Mouse (Mus musculus) hindbrain, embryonic 11.5 days (tissue): ENCODE results near the gene Slc25a42. TPM values are rescaled to one million over a fixed set of nuclear protein-coding genes. Genes with fewer than 3 reads are reported as not detected.

Source experiments
- ATAC-seq: fragments of 200-750 bp; cut with Nextera tagmentation; 2 replicates; pipeline ENCODE4 v1.8.0; 2017; ENCODE audit warnings: mild to moderate bottlenecking, moderate TSS enrichment, moderate library complexity; ENCODE audit not compliant: low FRiP score
- DNase-seq: peaks from one replicate; pipeline ENCODE4 v3.0.0-alpha.2; 2015; ENCODE audit warnings: low spot score
- H3K27ac ChIP-seq: fragments of 300-500 bp; sonication (generic); 2 replicates; pipeline ENCODE4 v1.5.1; 2014; ENCODE audit warnings: mild to moderate bottlenecking, low read depth, low read length
- H3K27me3 ChIP-seq: fragments of 300-500 bp; sonication (generic); 2 replicates; pipeline ENCODE4 v1.6.1; 2014; ENCODE audit warnings: mild to moderate bottlenecking, low read length, moderate library complexity, mixed read lengths; ENCODE audit not compliant: control insufficient read depth, insufficient read depth
- H3K36me3 ChIP-seq: fragments of 300-500 bp; sonication (generic); 2 replicates; pipeline ENCODE4 v1.6.1; 2014; ENCODE audit warnings: mild to moderate bottlenecking, low read length, moderate library complexity, mixed read lengths; ENCODE audit not compliant: control insufficient read depth, insufficient read depth
- H3K4me1 ChIP-seq: fragments of 300-500 bp; sonication (generic); replicated peaks from 2 replicates; pipeline ENCODE4 v1.6.1; 2014; ENCODE audit warnings: low read length, mixed read lengths; ENCODE audit not compliant: control insufficient read depth, insufficient read depth
- H3K4me2 ChIP-seq: fragments of 300-500 bp; sonication (generic); replicated peaks from 2 replicates; pipeline ENCODE4 v1.6.1; 2014; ENCODE audit warnings: mild to moderate bottlenecking, low read depth, low read length
- H3K4me3 ChIP-seq: fragments of 300-500 bp; sonication (generic); 2 replicates; pipeline ENCODE4 v1.5.1; 2014; ENCODE audit warnings: low read depth, low read length
- H3K9ac ChIP-seq: fragments of 300-500 bp; sonication (generic); 2 replicates; pipeline ENCODE4 v1.6.1; 2014; ENCODE audit warnings: low read depth, low read length
- H3K9me3 ChIP-seq: fragments of 300-500 bp; sonication (generic); 2 replicates; pipeline ENCODE4 v1.6.1; 2016; ENCODE audit warnings: low read length; ENCODE audit not compliant: control insufficient read depth
- WGBS: fragments of 180-500 bp; shearing (Covaris S2); extraction: QIAGEN DNeasy Blood & Tissue Kit; methylation state at CpG from one replicate; pipeline ENCODE4 v1.1.7; 2014; 5-methylcytosine and 5-hydroxymethylcytosine counted together
- polyA plus RNA-seq: library from polyadenylated mRNA; unstranded; fragments of >200 nt; fragmentation: Nextera tagmentation; extraction: Ambion mirVana; gene quantifications from 2 replicates; pipeline ENCODE4 v1.2.1, GENCODE M21; 2014

The Slc25a42 gene
- polyA plus RNA-seq, result 1.5 and 2.0 TPM in 2 replicates

- Histone ChIP-seq H3K9me3 (no peaks in the 10 kb centered on the region), H3K4me1 (no peaks in the 10 kb centered on the region), H3K27ac (peak within 1 kb of the TSS; percentile 62; the same call in 1 of the 2 replicates), H3K27me3 (0 out of 2 replicates have a peak, but pooled peaks cover 3% of the 10 kb centered on the region), H3K4me2 (peak within 1 kb of the TSS; percentile 99), H3K4me3 (peak within 1 kb of the TSS; percentile 63), H3K36me3 (no peaks in the 10 kb centered on the region), H3K9ac (peak within 1 kb of the TSS; percentile 58)
- DNase-seq (peak; percentile 96), ATAC-seq (peak; percentile 99)
- under 1% methylated on average over 63 of the region's 66 CpGs for WGBS
These were observed at the start of gene Slc25a42 for GRCm38 (mm10) chr8:70212112-70213055. Slc25a42 (minus strand) TSS chr8:70212305.

- peaks cover 48% of the 10 kb centered on the region for H3K36me3 ChIP-seq
- no peaks in the 10 kb centered on the region for H3K9me3 ChIP-seq
- WGBS, result 81% methylated on average over 2 of the region's 2 CpGs
- H3K4me3 ChIP-seq, result no peak overlapping the region
- no peak overlapping the region for H3K4me2 ChIP-seq
- ATAC-seq (no peak), DNase-seq (no peak)
- H3K4me1 ChIP-seq, result no peaks in the 10 kb centered on the region
- H3K27me3 ChIP-seq, result no peaks in the 10 kb centered on the region
- H3K9ac ChIP-seq, result no peak overlapping the region
- no peak overlapping the region for H3K27ac ChIP-seq
These were observed 46.9 kb upstream of the Slc25a42 start for GRCm38 (mm10) chr8:70259043-70259442.

- H3K27me3 ChIP-seq, result no peaks in the 10 kb centered on the region
- H3K9ac ChIP-seq, result no peak overlapping the region
- no peak for DNase-seq
- 98% methylated on average over 5 of the region's 5 CpGs for WGBS
- H3K4me1 ChIP-seq, result no peaks in the 10 kb centered on the region
- H3K4me3 ChIP-seq, result no peak overlapping the region
- H3K4me2 ChIP-seq, result no peak overlapping the region
- H3K9me3 ChIP-seq, result no peaks in the 10 kb centered on the region
- H3K36me3 ChIP-seq, result peaks cover 47% of the 10 kb centered on the region
- ATAC-seq, result no peak
- H3K27ac ChIP-seq, result no peak overlapping the region
These were observed 46.5 kb upstream of the Slc25a42 start for GRCm38 (mm10) chr8:70258600-70258999.

GRCm38 (mm10) chr8:70257456-70257855 lies 45.4 kb upstream of the Slc25a42 start:
- peaks cover 39% of the 10 kb centered on the region for H3K36me3 ChIP-seq
- no peak overlapping the region for H3K4me2 ChIP-seq
- no peak overlapping the region for H3K4me3 ChIP-seq
- ATAC-seq (no peak), DNase-seq (no peak)
- H3K9ac ChIP-seq, result no peak overlapping the region
- H3K9me3 ChIP-seq, result no peaks in the 10 kb centered on the region
- H3K27me3 ChIP-seq, result no peaks in the 10 kb centered on the region
- WGBS, result 73% methylated on average over 3 of the region's 3 CpGs
- H3K27ac ChIP-seq, result no peak overlapping the region
- no peaks in the 10 kb centered on the region for H3K4me1 ChIP-seq

GRCm38 (mm10) chr8:70254628-70255027 lies 42.5 kb upstream of the Slc25a42 start:
- peaks cover 29% of the 10 kb centered on the region for H3K36me3 ChIP-seq
- H3K4me2 ChIP-seq, result no peak overlapping the region
- WGBS, result 88% methylated on average over 1 of the region's 1 CpGs

GRCm38 (mm10) chr8:70247841-70248240 lies 35.7 kb upstream of the Slc25a42 start:
- no peaks in the 10 kb centered on the region for H3K9me3 ChIP-seq
- DNase-seq (no peak), ATAC-seq (no peak)
- no peak overlapping the region for H3K27ac ChIP-seq
- 100% methylated on average over 3 of the region's 3 CpGs for WGBS
- no peak overlapping the region for H3K9ac ChIP-seq
- H3K4me3 ChIP-seq, result no peak overlapping the region
- peaks cover 17% of the 10 kb centered on the region for H3K36me3 ChIP-seq
- no peaks in the 10 kb centered on the region for H3K4me1 ChIP-seq
- H3K27me3 ChIP-seq, result no peaks in the 10 kb centered on the region
- H3K4me2 ChIP-seq, result no peak overlapping the region

More at GRCm38 (mm10) chr8:70254628-70255027, 42.5 kb upstream of the Slc25a42 start:
- H3K4me3 ChIP-seq, result no peak overlapping the region
- no peaks in the 10 kb centered on the region for H3K9me3 ChIP-seq
- H3K27me3 ChIP-seq, result no peaks in the 10 kb centered on the region
- H3K9ac ChIP-seq, result no peak overlapping the region
- H3K27ac ChIP-seq, result no peak overlapping the region
- no peaks in the 10 kb centered on the region for H3K4me1 ChIP-seq
- DNase-seq (no peak), ATAC-seq (no peak)

- Histone ChIP-seq H3K27me3 (no peaks in the 10 kb centered on the region), H3K36me3 (peaks cover 21% of the 10 kb centered on the region), H3K4me1 (no peaks in the 10 kb centered on the region), H3K9me3 (no peaks in the 10 kb centered on the region), H3K4me3 (no peak overlapping the region), H3K27ac (no peak overlapping the region), H3K9ac (peak overlapping the region; percentile 28; the same call in 1 of the 2 replicates), H3K4me2 (no peak overlapping the region)
- WGBS, result 95% methylated on average over 6 of the region's 6 CpGs
- DNase-seq (no peak), ATAC-seq (no peak)
These were observed 34.5 kb upstream of the Slc25a42 start for GRCm38 (mm10) chr8:70246622-70247021.

GRCm38 (mm10) chr8:70240642-70241041 lies 28.5 kb upstream of the Slc25a42 start:
- WGBS, result 91% methylated on average over 5 of the region's 5 CpGs
- H3K4me1 ChIP-seq, result no peaks in the 10 kb centered on the region
- ATAC-seq, result no peak

More at GRCm38 (mm10) chr8:70240642-70241041, 28.5 kb upstream of the Slc25a42 start:
- Histone ChIP-seq H3K4me3 (no peak overlapping the region), H3K9me3 (no peaks in the 10 kb centered on the region), H3K27me3 (no peaks in the 10 kb centered on the region), H3K36me3 (peaks cover 18% of the 10 kb centered on the region; the same call in 1 of the 2 replicates), H3K27ac (no peak overlapping the region), H3K9ac (no peak overlapping the region), H3K4me2 (no peak overlapping the region)
- DNase-seq, result no peak
